Mouse (Mus musculus) limb, embryonic 14.5 days (tissue): ENCODE results near the gene Gxylt2. TPM values are rescaled to one million over a fixed set of nuclear protein-coding genes. Genes with fewer than 3 reads are reported as not detected.

Experiments
- ATAC-seq: fragments of 200-750 bp; cut with Nextera tagmentation; 2 replicates; pipeline ENCODE4 v1.8.0; 2017; ENCODE audit warnings: low read depth, moderate number of reproducible peaks, moderate TSS enrichment; ENCODE audit not compliant: low FRiP score
- DNase-seq: peaks from one replicate; pipeline ENCODE4 v3.0.0-alpha.2; 2015; ENCODE audit warnings: low spot score
- H3K27ac ChIP-seq: fragments of 300-500 bp; sonication (generic); replicated peaks from 2 replicates; pipeline ENCODE4 v1.5.1; 2014; ENCODE audit warnings: low read depth, mild to moderate bottlenecking, low read length, moderate library complexity, mixed read lengths
- H3K27me3 ChIP-seq: fragments of 300-500 bp; sonication (generic); 2 replicates; pipeline ENCODE4 v1.6.1; 2014; ENCODE audit warnings: low read length, mixed read lengths; ENCODE audit not compliant: control insufficient read depth, insufficient read depth
- H3K36me3 ChIP-seq: fragments of 300-500 bp; sonication (generic); 2 replicates; pipeline ENCODE4 v1.6.1; 2014; ENCODE audit warnings: mild to moderate bottlenecking, low read length, moderate library complexity, mixed read lengths; ENCODE audit not compliant: control insufficient read depth, insufficient read depth
- H3K4me1 ChIP-seq: fragments of 300-500 bp; sonication (generic); 2 replicates; pipeline ENCODE4 v1.6.1; 2014; ENCODE audit warnings: antibody characterized with exemption, low read length, mixed read lengths; ENCODE audit not compliant: control insufficient read depth, insufficient read depth
- H3K4me2 ChIP-seq: fragments of 300-500 bp; sonication (generic); replicated peaks from 2 replicates; pipeline ENCODE4 v1.6.1; 2014; ENCODE audit warnings: low read depth, mild to moderate bottlenecking, low read length, moderate library complexity; ENCODE audit not compliant: severe bottlenecking
- H3K4me3 ChIP-seq: fragments of 300-500 bp; sonication (generic); replicated peaks from 2 replicates; pipeline ENCODE4 v1.5.1; 2014; ENCODE audit warnings: low read length
- H3K9ac ChIP-seq: fragments of 300-500 bp; sonication (generic); 2 replicates; pipeline ENCODE4 v1.6.1; 2014; ENCODE audit warnings: mild to moderate bottlenecking, low read depth, low read length, moderate library complexity; ENCODE audit not compliant: severe bottlenecking
- H3K9me3 ChIP-seq: fragments of 300-500 bp; sonication (generic); 2 replicates; pipeline ENCODE4 v1.6.1; 2016; ENCODE audit warnings: low read length; ENCODE audit not compliant: control insufficient read depth
- POLR2A ChIP-seq: fragments of 200-500 bp; IDR thresholded peaks from 2 replicates; pipeline ENCODE4 v1.8.0; 2012; ENCODE audit warnings: inconsistent platforms, mild to moderate bottlenecking, moderate library complexity, borderline replicate concordance; ENCODE audit not compliant: insufficient read depth, insufficient read length; ENCODE audit errors: extremely low read depth
- WGBS: fragments of 180-500 bp; shearing (Covaris S2); extraction: QIAGEN DNeasy Blood & Tissue Kit; methylation state at CpG from one replicate; pipeline ENCODE4 v1.1.7; 2014; 5-methylcytosine and 5-hydroxymethylcytosine counted together
- polyA plus RNA-seq, 2 experiments: library from polyadenylated mRNA; depleted of rRNA in 1 of 2; stranded (reverse) in 1 of 2; unstranded in 1 of 2; fragments of >200 nt; fragmentation: Nextera tagmentation in 1 of 2; extraction: Ambion mirVana in 1 of 2; gene quantifications; 2 replicates each; pipeline versions ENCODE4 v1.2.1 to v1.2.3; 2012 to 2014

Gene Gxylt2
- 27.6 and 32.3 TPM in 2 replicates for polyA plus RNA-seq (2012; rRNA removed)
- polyA plus RNA-seq (2014; fragmentation: Nextera tagmentation; extraction: Ambion mirVana): 27.1 and 33.6 TPM in 2 replicates

DNA sequence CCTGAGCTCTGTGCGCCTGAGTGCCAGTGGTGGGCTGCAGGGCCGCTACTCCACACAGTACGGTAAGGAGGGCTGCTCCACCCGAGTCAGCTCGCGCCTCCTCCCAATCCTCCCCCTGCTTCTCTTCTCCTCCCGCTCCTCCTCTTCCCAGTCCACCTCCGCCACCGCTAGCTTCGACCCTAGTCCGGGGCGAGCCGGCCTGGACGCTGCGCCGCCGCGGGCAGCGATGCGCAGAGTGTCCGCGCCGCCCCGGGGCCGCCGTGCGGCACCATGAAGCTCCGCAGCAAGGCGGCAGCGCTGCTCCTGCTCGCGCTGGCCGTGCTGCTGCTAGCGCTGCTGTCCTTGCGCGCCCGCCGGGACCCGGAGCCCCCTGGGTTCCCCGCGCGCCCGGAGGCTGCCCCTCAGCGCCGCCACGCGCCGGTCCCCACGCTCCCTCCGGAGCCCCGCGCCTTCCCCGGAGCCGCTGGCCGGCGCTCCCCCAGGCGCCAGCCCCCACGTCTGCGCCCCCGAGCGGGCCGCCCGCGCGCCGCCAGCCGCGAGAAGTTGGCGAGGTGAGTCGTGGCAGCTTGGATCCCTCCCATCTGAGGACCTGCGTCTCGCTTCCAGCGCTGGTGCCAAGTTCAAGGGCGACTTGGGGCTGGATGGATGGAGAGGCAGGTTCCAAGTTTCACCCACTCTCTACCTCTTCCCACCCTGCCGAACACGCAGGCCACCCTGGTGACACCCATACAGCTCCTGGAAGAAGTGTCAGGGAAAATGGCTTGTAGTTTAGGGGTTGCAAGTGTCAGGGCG, at the start of gene Gxylt2:
Gene Gxylt2, plus strand, starts transcription at position 161 of the 792 bp plus-strand sequence.
- TF ChIP-seq POLR2A: peak; percentile 70; the same call in 1 of the 2 replicates
- no peaks in the 10 kb centered on the region for H3K9me3 ChIP-seq
- H3K27ac ChIP-seq: peak within 1 kb of the TSS; percentile 90
- ATAC-seq (peak; percentile 92), DNase-seq (peak; percentile 82)
- H3K36me3 ChIP-seq: no peaks in the 10 kb centered on the region
- H3K27me3 ChIP-seq: no peaks in the 10 kb centered on the region
- peak within 1 kb of the TSS; percentile 56 for H3K4me2 ChIP-seq
- H3K4me1 ChIP-seq: peaks cover 24% of the 10 kb centered on the region
- H3K4me3 ChIP-seq: peak within 1 kb of the TSS; percentile 84
- WGBS: 3% methylated on average over 13 of the region's 77 CpGs
- peak within 1 kb of the TSS; percentile 93 for H3K9ac ChIP-seq

DNA sequence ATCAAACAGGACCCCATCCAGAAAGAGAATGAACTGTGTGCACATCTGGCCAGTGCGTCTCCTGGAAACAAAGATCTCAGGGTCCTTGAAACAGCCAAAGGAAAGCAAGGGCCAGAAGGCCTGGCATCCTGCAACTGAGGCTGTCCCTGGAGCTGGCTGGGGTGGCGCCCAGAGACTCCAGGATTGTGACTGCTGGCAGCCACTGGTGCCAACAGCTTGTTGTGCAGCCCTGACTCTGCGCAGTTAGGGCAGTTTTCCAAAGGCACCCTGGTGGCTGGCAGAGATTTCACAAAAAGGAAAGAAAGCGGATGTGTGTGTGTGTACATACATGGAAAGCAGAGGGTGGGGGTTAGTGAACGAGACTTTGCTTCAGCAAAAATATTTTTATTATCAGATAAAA, 44.1 kb upstream of the Gxylt2 start:
- WGBS: 91% methylated on average over 5 of the region's 5 CpGs
- no peak overlapping the region for H3K4me3 ChIP-seq
- DNase-seq: no peak
- ATAC-seq: no peak
- no peak overlapping the region for H3K27ac ChIP-seq
- H3K36me3 ChIP-seq: peaks cover 21% of the 10 kb centered on the region
- TF ChIP-seq POLR2A: no peak
- H3K4me2 ChIP-seq: no peak overlapping the region
- H3K9me3 ChIP-seq: no peaks in the 10 kb centered on the region
- H3K4me1 ChIP-seq: no peaks in the 10 kb centered on the region
- H3K9ac ChIP-seq: no peak overlapping the region
- no peaks in the 10 kb centered on the region for H3K27me3 ChIP-seq

DNA sequence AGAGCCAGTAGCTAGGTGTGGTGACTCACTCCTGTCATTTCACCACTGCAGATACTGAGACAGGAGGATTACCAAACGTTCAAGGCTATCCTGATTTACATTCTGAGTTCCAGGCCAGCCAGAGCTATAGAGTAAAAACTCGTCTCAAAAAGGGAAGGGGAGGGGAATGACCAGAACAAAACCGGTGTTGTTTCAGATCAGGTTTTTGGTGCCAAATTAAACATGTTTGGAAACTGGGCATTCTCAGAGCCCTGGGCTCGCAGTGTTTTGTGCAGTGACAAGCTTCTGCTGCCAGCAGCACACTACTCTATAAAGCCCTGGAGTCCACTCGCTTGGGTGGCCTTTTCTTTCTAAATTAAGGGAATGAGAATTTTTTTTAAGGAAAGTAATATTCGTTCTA, 42.3 kb upstream of the Gxylt2 start:
- Histone ChIP-seq H3K4me2 (no peak overlapping the region), H3K4me1 (no peaks in the 10 kb centered on the region), H3K36me3 (peaks cover 21% of the 10 kb centered on the region), H3K9me3 (no peaks in the 10 kb centered on the region), H3K4me3 (no peak overlapping the region), H3K27me3 (no peaks in the 10 kb centered on the region), H3K9ac (no peak overlapping the region), H3K27ac (no peak overlapping the region)
- 71% methylated on average over 6 of the region's 6 CpGs for WGBS
- DNase-seq (no peak), ATAC-seq (no peak)
- no peak for TF ChIP-seq POLR2A

DNA sequence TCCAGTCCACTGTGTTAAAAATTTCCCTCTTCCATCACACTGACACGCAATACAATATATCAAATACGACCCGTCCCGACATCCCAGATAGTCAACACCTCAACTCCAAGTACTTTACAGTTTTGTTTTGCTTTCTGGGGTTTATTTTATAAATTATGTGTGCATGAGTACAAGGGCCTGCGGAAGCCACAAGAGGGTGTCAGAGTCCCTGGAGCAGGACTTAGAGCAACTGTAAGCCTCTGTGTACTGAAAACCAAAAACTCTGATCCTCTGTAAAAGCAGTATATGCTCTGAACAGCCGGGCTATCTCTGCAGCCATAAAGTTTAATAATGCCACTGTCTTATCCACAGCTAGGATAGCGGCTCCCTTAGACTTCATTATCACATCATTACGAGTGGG, 36.9 kb upstream of the Gxylt2 start:
- Histone ChIP-seq H3K4me1 (peaks cover 4% of the 10 kb centered on the region; the same call in 1 of the 2 replicates), H3K4me3 (no peak overlapping the region), H3K36me3 (peaks cover 21% of the 10 kb centered on the region), H3K4me2 (no peak overlapping the region), H3K27me3 (no peaks in the 10 kb centered on the region), H3K9ac (no peak overlapping the region), H3K27ac (no peak overlapping the region), H3K9me3 (no peaks in the 10 kb centered on the region)
- TF ChIP-seq POLR2A: no peak
- DNase-seq: no peak
- WGBS: 83% methylated on average over 8 of the region's 8 CpGs
- ATAC-seq: no peak

DNA sequence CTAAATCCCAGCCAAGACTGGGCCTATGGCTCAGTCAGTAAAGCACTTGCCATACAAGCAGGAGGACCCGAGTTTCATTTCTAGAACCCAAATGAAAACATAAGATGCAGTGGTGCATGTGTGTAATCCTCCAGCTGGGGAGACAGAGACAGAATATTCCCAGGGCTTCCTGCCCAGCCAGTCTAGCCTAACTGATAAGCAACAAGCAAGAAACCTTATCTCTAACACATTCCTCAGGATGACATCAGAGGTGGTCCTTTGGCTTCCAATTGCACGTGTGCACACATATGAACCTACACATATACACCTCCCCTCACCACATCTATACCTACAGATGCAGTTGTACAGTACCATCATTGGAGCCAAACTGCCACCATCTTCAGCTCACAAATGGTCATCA, 35.7 kb upstream of the Gxylt2 start:
- no peak for TF ChIP-seq POLR2A
- H3K36me3 ChIP-seq: peaks cover 13% of the 10 kb centered on the region
- H3K9ac ChIP-seq: no peak overlapping the region
- peaks cover 4% of the 10 kb centered on the region; the same call in 1 of the 2 replicates for H3K4me1 ChIP-seq
- no peak overlapping the region for H3K27ac ChIP-seq
- no peaks in the 10 kb centered on the region for H3K9me3 ChIP-seq
- H3K27me3 ChIP-seq: no peaks in the 10 kb centered on the region
- H3K4me3 ChIP-seq: no peak overlapping the region
- no peak for DNase-seq
- WGBS: 83% methylated on average over 2 of the region's 2 CpGs
- no peak overlapping the region for H3K4me2 ChIP-seq
- ATAC-seq: no peak
